Mouse (Mus musculus): Measurements from ENCODE around the gene Mtln. TPM values are rescaled to one million over a fixed set of nuclear protein-coding genes. Genes with fewer than 3 reads are reported as not detected.

Gene Mtln
- polyA plus RNA-seq, 1 experiment from 2014 or later, result 31.9 TPM

DNA sequence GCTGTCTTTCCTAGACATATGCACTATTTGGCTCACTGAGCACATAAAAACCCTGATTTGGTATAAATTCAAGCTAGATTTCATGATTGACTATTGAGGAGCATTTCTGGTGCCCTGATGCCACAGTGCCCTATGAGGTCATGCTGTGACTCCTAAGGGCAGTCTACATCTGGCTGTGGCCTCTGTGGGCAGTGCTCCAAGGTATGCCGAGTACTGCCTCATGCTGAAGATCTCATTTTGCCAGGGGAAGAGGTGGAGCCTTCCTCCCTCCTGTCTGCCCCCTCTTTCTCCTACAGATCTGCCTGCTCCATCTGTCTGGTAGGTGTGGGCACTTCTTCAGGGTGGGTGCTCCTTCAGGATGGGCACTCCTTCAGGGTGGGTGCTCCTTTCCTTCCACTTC is 42.9 kb downstream of the Mtln start:
- Histone ChIP-seq H3K4me2 (no peak overlapping the region), H3K36me3 (no peaks in the 10 kb centered on the region), H3K9ac (no peak overlapping the region), H3K27me3 (no peaks in the 10 kb centered on the region), H3K4me3 (no peak overlapping the region), H3K27ac (no peak overlapping the region), H3K4me1 (no peaks in the 10 kb centered on the region), H3K9me3 (no peaks in the 10 kb centered on the region)
- 59% methylated on average over 1 of the region's 1 CpGs for WGBS
- no peak for ATAC-seq (ENCODE audit: borderline replicate concordance, extremely low read depth, low FRiP score, low TSS enrichment)

DNA sequence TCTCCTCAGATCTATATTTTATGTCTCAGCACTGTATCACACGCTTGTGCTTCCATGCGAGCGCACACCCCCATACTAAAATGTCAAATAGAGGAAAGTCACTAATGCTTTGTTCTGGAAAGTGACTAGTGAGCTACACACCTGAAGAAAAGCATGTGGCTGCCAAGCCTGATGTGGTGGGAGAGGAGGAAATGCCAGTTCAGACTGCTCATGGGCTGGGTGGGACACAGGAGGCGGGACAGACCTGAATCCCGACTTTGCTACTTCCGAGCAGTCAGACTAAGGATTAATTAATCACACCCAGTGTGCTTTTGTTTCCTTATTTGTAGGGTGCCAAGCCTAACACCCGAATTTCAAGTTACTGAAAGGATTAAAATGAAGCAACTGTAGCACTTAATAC is 44.0 kb downstream of the Mtln start:
- H3K9me3 ChIP-seq, result no peaks in the 10 kb centered on the region
- H3K27ac ChIP-seq, result no peak overlapping the region
- H3K9ac ChIP-seq, result no peak overlapping the region
- no peak for ATAC-seq (ENCODE audit: borderline replicate concordance, extremely low read depth, low FRiP score, low TSS enrichment)
- H3K4me1 ChIP-seq, result no peaks in the 10 kb centered on the region
- H3K4me3 ChIP-seq, result no peak overlapping the region
- no peaks in the 10 kb centered on the region for H3K27me3 ChIP-seq
- 68% methylated on average over 7 of the region's 7 CpGs for WGBS
- H3K4me2 ChIP-seq, result no peak overlapping the region
- no peaks in the 10 kb centered on the region for H3K36me3 ChIP-seq

DNA sequence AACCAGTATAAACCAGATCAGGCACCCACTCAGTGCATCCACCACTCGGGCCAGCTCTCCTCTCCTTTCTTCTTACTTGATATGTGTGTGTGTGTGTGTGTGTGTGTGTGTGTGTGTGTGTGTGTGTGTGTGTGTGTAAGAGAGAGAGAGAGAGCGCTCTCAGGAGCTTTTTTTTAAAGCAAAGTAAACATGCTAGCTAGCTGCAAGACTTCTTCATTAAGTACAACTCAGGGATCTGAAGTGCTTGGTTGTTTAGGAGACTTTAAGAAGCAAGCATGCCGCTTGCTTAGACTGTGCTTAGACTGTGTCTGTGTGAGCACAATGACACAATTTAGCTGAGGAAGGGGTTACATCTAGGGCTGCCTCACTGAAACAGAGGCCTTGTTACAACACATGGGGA is 49.7 kb downstream of the Mtln start:
- Histone ChIP-seq H3K9ac (no peak overlapping the region), H3K27me3 (no peaks in the 10 kb centered on the region), H3K36me3 (0 out of 2 replicates have a peak, but pooled peaks cover 2% of the 10 kb centered on the region), H3K9me3 (no peaks in the 10 kb centered on the region), H3K4me1 (no peaks in the 10 kb centered on the region), H3K4me3 (no peak overlapping the region), H3K4me2 (no peak overlapping the region), H3K27ac (peak overlapping the region; percentile 35; the same call in 1 of the 2 replicates)
- 42% methylated on average over 3 of the region's 3 CpGs for WGBS
- ATAC-seq (ENCODE audit: borderline replicate concordance, extremely low read depth, low FRiP score, low TSS enrichment), result no peak

Other genes starting within 250 kb of the Mtln start
- gene Zfp661, start 205.4 kb downstream of the Mtln start, polyA plus RNA-seq (2015; fragmentation: Nextera tagmentation; extraction: Ambion mirVana), result 4.4 TPM in 2 replicates
- 123 and 128 TPM in 2 replicates for gene Mrps5, start 205.3 kb downstream of the Mtln start, polyA plus RNA-seq (2015; fragmentation: Nextera tagmentation; extraction: Ambion mirVana)
- gene Mal, start 135.8 kb downstream of the Mtln start, polyA plus RNA-seq (2015; fragmentation: Nextera tagmentation; extraction: Ambion mirVana), result 11.2 and 14.3 TPM in 2 replicates
- 3.9 and 4.6 TPM in 2 replicates for gene Mall, start 62.6 kb downstream of the Mtln start, polyA plus RNA-seq (2015; fragmentation: Nextera tagmentation; extraction: Ambion mirVana)
- 36.9 and 39.7 TPM in 2 replicates for gene Nphp1, start 3.6 kb downstream of the Mtln start, polyA plus RNA-seq (2015; fragmentation: Nextera tagmentation; extraction: Ambion mirVana)
- 67.3 and 68.0 TPM in 2 replicates for gene Bub1, start 39.4 kb upstream of the Mtln start, polyA plus RNA-seq (2015; fragmentation: Nextera tagmentation; extraction: Ambion mirVana)
- gene Acoxl, start 46.4 kb upstream of the Mtln start, polyA plus RNA-seq (2015; fragmentation: Nextera tagmentation; extraction: Ambion mirVana), result 0.09 and 0.17 TPM in 2 replicates